Mouse (Mus musculus) olfactory bulb, adult 2 months (tissue): ENCODE data around the gene Gm48551. TPM values are rescaled to one million over a fixed set of nuclear protein-coding genes. Genes with fewer than 3 reads are reported as not detected.

Experiments
- H3K27ac ChIP-seq: fragments of 200-500 bp; 2 replicates; pipeline ENCODE4 v1.5.1; 2012; ENCODE audit warnings: low read depth, low read length; ENCODE audit not compliant: insufficient read depth
- H3K4me1 ChIP-seq: fragments of 200-500 bp; 2 replicates; pipeline ENCODE4 v1.6.1; 2012; ENCODE audit warnings: low read length; ENCODE audit not compliant: control insufficient read depth, insufficient read depth
- H3K4me3 ChIP-seq: fragments of 200-500 bp; 2 replicates; pipeline ENCODE4 v1.5.1; 2012; ENCODE audit warnings: mild to moderate bottlenecking, low read depth, low read length, moderate library complexity; ENCODE audit not compliant: insufficient read depth
- CTCF ChIP-seq: fragments of 200-500 bp; IDR thresholded peaks from 2 replicates; pipeline ENCODE4 v1.5.1; 2012; ENCODE audit warnings: low read depth, mild to moderate bottlenecking, low read length, moderate library complexity; ENCODE audit not compliant: insufficient read depth
- POLR2A ChIP-seq: fragments of 200-500 bp; IDR thresholded peaks from 2 replicates; pipeline ENCODE4 v1.6.1; 2012; ENCODE audit warnings: mild to moderate bottlenecking, low read depth, low read length, moderate library complexity; ENCODE audit not compliant: insufficient read depth
- WGBS: fragments of 180-500 bp; shearing (Covaris S2); methylation state at CpG from one replicate; pipeline ENCODE4 v1.1.7; 2018; 5-methylcytosine and 5-hydroxymethylcytosine counted together
- polyA plus RNA-seq: library from polyadenylated mRNA; stranded (reverse); fragments of >200 nt; gene quantifications from 2 replicates; pipeline ENCODE4 v1.2.4, GENCODE M21; 2012; ENCODE audit warnings: low replicate concordance; ENCODE audit not compliant: missing spikeins, insufficient read depth, insufficient read length

Gm48551 gene
- polyA plus RNA-seq, 1 experiment, result not detected

- TF ChIP-seq CTCF, result no peak
- no peak for TF ChIP-seq POLR2A
- Histone ChIP-seq H3K4me3 (no peak overlapping the region), H3K27ac (no peak overlapping the region), H3K4me1 (peaks cover 39% of the 10 kb centered on the region)
- WGBS, result 87% methylated on average over 18 of the region's 18 CpGs
Measured at GRCm38 (mm10) chr10:81399798-81400308, 15.6 kb downstream of the Gm48551 start.

GRCm38 (mm10) chr10:81400371-81401204 lies 16.3 kb downstream of the Gm48551 start:
- peak overlapping the region; percentile 4 for H3K27ac ChIP-seq
- no peak for TF ChIP-seq CTCF
- no peak for TF ChIP-seq POLR2A

GRCm38 (mm10) chr10:81401205-81401520 lies 16.9 kb downstream of the Gm48551 start:
- H3K4me1 ChIP-seq, result peaks cover 38% of the 10 kb centered on the region
- H3K27ac ChIP-seq, result peak overlapping the region; percentile 4
- WGBS, result 53% methylated on average over 10 of the region's 10 CpGs

More at GRCm38 (mm10) chr10:81400371-81401204, 16.3 kb downstream of the Gm48551 start:
- WGBS, result 68% methylated on average over 22 of the region's 22 CpGs
- Histone ChIP-seq H3K4me1 (peaks cover 39% of the 10 kb centered on the region), H3K4me3 (no peak overlapping the region)

GRCm38 (mm10) chr10:81401521-81402226 lies 17.4 kb downstream of the Gm48551 start:
- no peak for TF ChIP-seq POLR2A
- TF ChIP-seq CTCF, result no peak
- Histone ChIP-seq H3K27ac (peak overlapping the region; percentile 4), H3K4me1 (peaks cover 33% of the 10 kb centered on the region), H3K4me3 (no peak overlapping the region)
- WGBS, result 21% methylated on average over 18 of the region's 18 CpGs

More at GRCm38 (mm10) chr10:81401205-81401520, 16.9 kb downstream of the Gm48551 start:
- TF ChIP-seq POLR2A (no peak), CTCF (no peak)
- no peak overlapping the region for H3K4me3 ChIP-seq

GRCm38 (mm10) chr10:81402227-81402765 lies 18.0 kb downstream of the Gm48551 start:
- 42% methylated on average over 7 of the region's 7 CpGs for WGBS
- TF ChIP-seq POLR2A (no peak), CTCF (no peak)
- Histone ChIP-seq H3K27ac (no peak overlapping the region), H3K4me3 (no peak overlapping the region), H3K4me1 (peaks cover 34% of the 10 kb centered on the region)

GRCm38 (mm10) chr10:81403511-81403910 lies 19.2 kb downstream of the Gm48551 start:
- TF ChIP-seq CTCF (no peak), POLR2A (no peak)
- H3K4me1 ChIP-seq, result peaks cover 43% of the 10 kb centered on the region
- 65% methylated on average over 10 of the region's 10 CpGs for WGBS
- H3K4me3 ChIP-seq, result no peak overlapping the region
- H3K27ac ChIP-seq, result no peak overlapping the region

- peaks cover 49% of the 10 kb centered on the region for H3K4me1 ChIP-seq
- TF ChIP-seq CTCF, result no peak
- no peak for TF ChIP-seq POLR2A
- no peak overlapping the region for H3K4me3 ChIP-seq
- no peak overlapping the region for H3K27ac ChIP-seq
- 43% methylated on average over 9 of the region's 9 CpGs for WGBS
Measured at GRCm38 (mm10) chr10:81404082-81404481, 19.8 kb downstream of the Gm48551 start.

- no peak overlapping the region for H3K27ac ChIP-seq
- H3K4me1 ChIP-seq, result peaks cover 55% of the 10 kb centered on the region
- no peak overlapping the region for H3K4me3 ChIP-seq
- 74% methylated on average over 18 of the region's 18 CpGs for WGBS
- TF ChIP-seq POLR2A (no peak), CTCF (no peak)
Measured at GRCm38 (mm10) chr10:81404720-81405119, 20.5 kb downstream of the Gm48551 start.

GRCm38 (mm10) chr10:81405588-81406201 lies 21.4 kb downstream of the Gm48551 start:
- Histone ChIP-seq H3K27ac (no peak overlapping the region), H3K4me3 (no peak overlapping the region), H3K4me1 (peaks cover 59% of the 10 kb centered on the region)
- WGBS, result 52% methylated on average over 13 of the region's 13 CpGs
- TF ChIP-seq CTCF (peak; percentile 56; the same call in 1 of the 2 replicates), POLR2A (no peak)
